Mouse (Mus musculus): Measurements from ENCODE around the gene Fxyd1.
A peak's percentile ranks its signal among the peaks of the same experiment; 100 is the strongest.

Fxyd1 gene

DNA sequence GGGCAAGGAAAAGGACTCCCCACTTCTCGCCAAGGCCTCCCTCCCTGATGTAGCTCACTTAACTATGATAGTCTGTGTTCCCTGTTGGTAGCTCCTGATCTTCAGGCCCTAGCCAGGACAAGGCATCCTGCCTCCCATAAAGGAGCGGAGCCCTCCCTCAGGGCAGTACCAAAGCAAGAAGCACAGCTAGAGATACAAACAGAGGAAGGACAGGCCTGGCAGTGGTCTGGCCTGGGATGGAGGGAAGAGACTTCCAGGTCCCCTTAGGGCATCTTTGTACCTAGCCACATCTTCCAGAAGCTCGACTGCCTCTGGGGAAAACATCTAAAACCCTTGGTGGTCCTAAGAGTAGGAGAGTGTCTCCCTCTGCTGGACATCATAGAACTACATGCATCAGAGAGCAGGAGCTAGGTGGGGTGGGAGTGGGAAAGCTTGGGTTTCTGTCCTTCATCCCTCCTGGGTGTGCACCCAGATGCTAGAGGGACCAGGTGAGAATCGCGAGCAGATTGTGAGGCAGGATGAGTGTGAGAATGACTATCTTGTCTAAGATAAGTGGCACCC is 21.0 kb upstream of the Fxyd1 start:
- peak; percentile 70 to 83 for DNase-seq

DNA sequence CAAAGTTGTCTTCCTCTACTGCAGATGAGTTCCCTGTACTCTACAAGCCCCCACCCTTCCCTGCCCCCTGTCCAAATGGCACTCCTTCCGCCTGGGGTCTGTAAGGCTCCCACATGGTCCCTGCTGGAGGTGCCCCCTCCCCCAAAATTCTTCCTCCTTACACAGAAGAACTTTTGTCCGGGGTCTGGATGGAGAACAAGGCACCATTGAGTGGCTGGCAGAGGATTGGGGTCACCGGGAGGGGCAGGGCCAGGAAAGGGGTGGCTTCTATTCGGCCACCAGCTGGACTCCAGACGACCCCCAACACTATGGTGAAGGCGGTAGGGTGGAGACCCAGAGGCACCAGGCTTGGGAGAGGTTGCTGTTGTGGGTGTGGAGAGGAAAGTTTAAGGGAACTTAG is 20.5 kb upstream of the Fxyd1 start:
- peak in 1 of 2 experiments; percentile 55 for DNase-seq

- no peak for DNase-seq
Measured at GRCm38 (mm10) chr7:31076492-31076891, 19.5 kb upstream of the Fxyd1 start, which contains the start of gene Fxyd3. Gene Fxyd3, minus strand, starts transcription at chr7:31076704.

DNA sequence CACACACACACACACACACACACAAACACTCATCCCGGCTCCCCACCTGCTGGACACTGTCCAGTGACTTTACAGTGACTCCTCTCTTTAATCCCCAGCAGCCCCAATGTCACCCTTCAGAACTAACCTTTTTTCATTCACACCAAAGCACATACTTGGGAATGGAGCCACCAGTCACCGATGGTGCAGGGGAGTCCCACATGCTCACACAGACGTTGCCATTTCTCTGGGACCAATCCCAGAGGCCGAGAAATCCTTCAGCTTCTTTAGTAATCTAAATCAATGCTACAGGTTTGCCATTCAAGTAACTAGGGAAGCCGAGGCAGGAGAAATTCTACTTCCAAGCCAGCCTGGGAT is 17.7 kb upstream of the Fxyd1 start:
- peak in 1 of 2 experiments; percentile 54 for DNase-seq

DNA sequence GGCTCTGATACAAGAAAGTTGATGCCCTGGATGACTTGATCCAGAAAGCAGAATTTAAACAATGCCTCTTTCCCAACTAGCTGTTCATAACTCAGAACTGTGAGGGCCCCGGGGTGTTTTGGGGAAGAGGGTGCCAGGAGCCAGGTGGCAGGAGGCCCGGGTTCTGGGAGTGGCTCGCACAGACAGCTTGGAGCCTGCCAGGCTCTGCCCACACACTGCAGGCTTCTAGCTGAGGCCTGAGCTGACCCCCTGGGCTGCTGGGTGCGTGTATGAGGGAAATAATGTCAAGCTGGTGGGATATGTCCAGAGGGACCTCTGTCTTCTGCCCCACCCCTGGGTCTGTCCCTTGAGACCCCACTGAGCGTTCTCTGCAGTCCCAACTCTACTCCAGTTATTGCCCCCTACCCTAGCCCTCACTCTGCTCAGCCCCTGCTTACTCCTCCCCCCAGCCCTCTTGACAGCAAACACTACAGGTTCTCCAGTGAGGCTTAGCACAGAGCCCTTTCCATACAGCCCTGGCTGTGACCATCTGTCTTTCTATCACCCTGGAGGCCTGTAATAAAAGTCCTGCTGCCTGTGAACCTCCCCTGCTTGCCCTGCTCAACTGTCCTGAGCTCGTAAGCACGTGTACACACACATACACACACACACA is 17.2 kb upstream of the Fxyd1 start:
- peak in 1 of 2 experiments; percentile 51 for DNase-seq

DNA sequence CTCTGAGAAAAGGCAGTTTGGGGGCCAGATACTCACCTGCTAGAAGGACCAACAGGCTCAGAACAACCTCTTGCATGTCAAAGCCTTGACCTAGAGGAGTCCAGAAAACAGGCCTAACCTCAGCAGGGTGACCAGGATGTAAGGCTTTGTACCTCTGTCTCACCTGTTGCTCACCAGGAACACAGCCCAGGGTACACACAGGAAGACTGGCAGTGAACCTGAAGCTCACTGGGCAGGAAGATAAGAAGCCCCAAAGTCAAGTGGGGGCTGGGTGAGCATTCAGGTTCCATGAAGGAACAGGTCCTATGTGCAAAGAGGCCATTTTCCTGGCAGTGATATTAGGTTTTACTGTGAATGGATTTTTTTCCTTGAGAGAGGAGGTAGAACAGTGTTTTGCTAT is 16.5 kb upstream of the Fxyd1 start:
- DNase-seq: no peak

DNA sequence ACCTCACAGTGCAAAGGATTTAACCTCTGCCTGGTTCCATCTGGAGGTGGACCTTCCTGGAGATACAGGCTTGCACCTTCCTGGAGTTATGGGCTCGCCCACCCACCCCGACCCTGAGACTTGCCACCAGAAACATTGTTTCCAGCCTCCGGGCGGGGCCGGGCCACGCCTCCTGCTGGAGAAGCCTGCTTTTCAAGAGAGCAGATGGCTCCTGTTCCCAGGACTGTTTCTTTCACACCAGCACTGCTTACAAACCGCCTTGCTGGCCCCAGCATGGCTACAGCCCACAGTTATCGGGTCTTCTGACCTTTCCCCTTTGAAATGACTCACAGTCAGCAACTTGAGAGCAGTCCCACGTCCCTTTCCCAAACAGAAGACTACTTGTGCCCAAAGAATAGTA is 15.3 kb upstream of the Fxyd1 start:
- DNase-seq: peak in 1 of 2 experiments; percentile 54

DNA sequence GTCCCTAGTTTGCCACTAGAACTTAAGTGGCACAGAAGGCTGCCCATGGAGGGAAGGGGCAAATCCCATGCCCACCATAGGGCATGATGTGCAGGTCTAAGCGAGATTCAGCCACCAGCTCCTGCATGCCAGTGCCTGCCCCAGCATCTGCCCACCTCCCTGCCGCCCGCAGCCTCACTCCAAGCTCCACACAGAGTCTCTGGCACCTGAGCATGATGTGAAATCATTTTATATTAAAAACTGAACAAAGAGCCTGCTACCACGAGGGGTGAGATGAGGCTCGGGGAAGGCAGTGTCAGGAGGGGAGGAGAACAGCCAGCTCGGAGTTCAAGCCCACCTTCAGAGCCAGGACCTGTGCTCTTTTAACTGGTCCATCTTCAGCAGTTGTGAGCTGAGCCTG is 13.3 kb upstream of the Fxyd1 start:
- peak; percentile 65 to 70 for DNase-seq

GRCm38 (mm10) chr7:31069491-31069890 is 12.5 kb upstream of the Fxyd1 start:
- peak; percentile 66 to 74 for DNase-seq

DNA sequence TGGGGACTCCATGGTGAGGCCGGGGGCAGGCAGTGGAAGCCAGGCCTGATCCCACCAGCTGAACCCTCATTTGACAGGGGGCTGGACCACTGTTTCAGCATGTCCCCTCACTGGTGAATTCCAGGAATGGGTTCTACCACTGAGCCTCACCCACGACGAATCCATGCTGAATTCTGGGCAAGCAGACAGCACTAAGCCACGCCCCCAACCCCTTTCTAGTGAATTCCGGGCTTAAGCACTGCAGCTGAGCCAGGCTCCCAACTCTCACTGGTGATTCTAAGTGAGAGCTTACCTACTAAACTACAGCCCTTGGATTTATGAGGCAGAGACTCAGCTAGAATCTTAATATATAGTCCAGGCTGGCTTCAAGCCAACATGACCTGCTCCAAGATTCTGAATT is 10.8 kb upstream of the Fxyd1 start:
- DNase-seq: peak; percentile 73 to 75

DNA sequence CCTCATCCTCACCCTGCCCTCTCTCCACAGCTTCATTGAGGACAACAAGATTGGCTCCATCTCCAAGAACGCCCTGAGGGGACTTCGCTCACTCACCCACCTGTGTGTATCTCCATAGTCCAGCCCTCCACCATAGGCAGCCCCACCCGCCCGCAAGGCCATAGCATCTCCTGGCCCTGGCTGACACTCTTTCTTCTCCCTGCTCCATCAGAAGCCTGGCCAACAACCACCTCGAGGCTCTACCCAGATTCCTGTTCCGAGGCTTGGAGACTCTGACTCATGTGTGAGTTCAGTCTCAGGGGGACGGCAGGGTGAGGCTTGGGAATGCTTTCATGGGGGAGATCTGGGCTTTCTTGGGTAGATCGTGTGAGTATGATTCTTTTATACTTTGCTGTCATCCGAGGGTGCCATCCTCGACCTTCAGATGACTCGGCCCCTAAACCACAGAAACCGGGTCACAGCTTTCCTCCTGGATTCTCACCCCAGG is 6.1 kb upstream of the Fxyd1 start:
- DNase-seq: no peak

- DNase-seq: no peak
Measured at GRCm38 (mm10) chr7:31060621-31061010, 3.6 kb upstream of the Fxyd1 start.

GRCm38 (mm10) chr7:31059919-31060620 is 3.1 kb upstream of the Fxyd1 start:
- DNase-seq: peak; percentile 54 to 56

GRCm38 (mm10) chr7:31059108-31059507 is 2.1 kb upstream of the Fxyd1 start, which contains the start of gene Lgi4:
Gene Lgi4, plus strand, starts transcription at chr7:31059342.
- DNase-seq: peak; percentile 94 to 96

DNA sequence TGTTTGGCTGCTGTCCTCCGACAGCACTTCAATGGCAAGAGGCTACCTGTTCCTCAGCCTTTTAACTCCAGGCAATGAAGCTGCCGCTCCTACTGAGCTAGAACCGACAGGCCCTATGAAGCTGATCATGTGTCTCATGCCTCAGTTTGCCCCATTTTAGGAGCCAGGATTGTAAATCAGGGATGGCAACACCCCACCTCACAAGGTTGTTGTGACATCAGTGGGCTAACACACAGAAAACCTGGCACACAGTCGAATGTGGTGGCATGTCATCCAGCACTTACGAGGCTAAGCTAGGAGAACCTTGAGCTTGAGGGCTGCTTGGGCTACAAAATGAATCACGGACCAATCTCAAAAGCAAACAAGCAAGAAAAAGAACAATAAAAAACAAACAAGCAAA is 1.2 kb upstream of the Fxyd1 start:
- DNase-seq: no peak

DNA sequence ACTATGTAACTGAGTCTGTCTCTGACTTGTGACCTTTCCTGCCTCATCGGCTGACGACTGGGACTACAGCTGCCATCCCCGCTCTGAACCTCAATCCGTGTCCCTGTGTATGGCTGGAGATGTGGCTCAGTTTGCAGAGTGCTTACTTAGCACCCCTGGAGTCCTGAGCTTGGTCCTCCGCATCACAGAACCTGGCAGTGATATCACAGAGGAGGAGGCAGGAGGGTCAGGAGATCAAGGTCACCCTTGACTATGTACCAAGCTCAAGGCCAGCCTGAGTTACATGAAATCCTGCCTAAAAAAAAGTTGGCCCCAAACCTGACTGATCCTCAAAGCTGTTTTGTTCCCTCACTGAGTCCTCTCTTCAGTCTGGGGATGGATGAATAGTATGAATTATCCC is 731 bp upstream of the Fxyd1 start:
- no peak for DNase-seq

GRCm38 (mm10) chr7:31056448-31056847 is 551 bp downstream of the Fxyd1 start:
- DNase-seq: no peak

- no peak for DNase-seq
Measured at GRCm38 (mm10) chr7:31055883-31056282, 1.1 kb downstream of the Fxyd1 start.

DNA sequence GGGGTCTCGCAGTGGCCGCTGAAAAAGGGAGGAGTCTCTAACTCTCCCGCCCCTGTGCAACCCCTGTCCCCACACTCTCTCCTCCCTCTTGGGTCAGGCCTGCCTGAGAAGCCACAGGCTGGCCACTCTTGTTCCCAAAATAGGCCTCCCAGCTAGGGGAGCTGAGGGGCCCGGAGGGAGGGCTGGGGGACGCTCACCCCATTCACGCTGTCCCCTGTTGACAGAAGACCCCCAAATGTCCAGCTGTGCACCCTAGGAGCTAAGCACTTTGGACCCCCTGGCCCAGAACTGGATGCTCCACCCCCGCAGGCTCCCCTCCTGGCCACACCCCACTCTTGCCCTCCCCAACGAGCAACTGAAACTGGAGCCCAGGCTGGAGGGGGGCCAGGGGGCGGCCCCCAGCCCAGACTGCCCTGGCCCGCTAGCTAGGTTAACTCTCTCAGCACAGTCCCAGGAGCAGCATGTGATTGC is 1.6 kb downstream of the Fxyd1 start:
- peak; percentile 69 to 78 for DNase-seq

- DNase-seq: no peak
Measured at GRCm38 (mm10) chr7:31054661-31055320, 2.2 kb downstream of the Fxyd1 start.

GRCm38 (mm10) chr7:31053882-31054447 is 3.0 kb downstream of the Fxyd1 start:
- peak; percentile 47 to 58 for DNase-seq

DNA sequence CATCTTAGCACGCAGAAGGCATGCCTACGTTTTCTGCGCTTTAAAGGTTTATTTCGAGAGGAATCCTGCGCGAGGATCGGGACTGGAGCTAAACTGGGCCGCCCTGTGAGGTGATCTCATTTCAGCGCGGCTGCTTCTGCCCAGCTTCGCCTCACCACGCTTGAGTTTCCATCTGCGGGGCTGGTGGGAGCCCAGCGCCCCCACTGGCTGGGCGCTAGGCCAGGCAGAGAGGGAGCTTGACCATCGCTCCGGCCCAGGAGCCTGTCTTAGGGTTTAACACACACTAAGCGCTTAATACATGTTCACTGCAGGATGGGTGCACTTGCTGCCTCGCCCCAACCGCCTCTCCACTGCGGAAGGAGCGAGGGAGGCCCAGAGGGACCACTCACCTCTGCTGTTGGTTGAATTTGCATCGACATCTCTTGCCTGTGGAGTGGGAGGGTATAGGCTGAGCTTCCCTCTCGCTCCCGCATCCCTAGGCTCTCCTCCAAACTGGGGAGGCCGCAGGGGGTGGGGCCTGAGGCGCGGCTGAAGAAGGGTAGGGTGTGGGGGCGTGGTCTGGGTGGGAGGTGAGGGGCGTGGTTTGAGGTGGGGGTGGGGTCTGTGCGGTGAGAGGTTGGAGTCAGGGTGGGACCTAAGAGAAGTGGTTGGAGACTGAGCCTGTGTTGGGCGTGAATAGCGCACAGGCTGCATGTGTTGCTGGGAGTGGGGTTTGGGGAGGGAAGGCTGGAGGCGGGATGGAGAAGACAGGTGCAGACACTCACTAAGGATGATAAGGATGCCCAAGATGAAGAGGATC is 4.2 kb downstream of the Fxyd1 start:
- DNase-seq: peak; percentile 91

Measured in cerebellum, postnatal 10 days (tissue).